Mouse (Mus musculus) lung, postnatal 0 days (tissue): Measurements from ENCODE around the gene Rnf5.

ENCODE experiments used
- CTCF ChIP-seq: IDR thresholded peaks from 2 replicates; pipeline ENCODE4 v1.5.1; 2016; ENCODE audit warnings: antibody characterized with exemption, mild to moderate bottlenecking
- EP300 ChIP-seq: IDR thresholded peaks from 2 replicates; pipeline ENCODE4 v1.6.1; 2016; ENCODE audit warnings: antibody characterized with exemption, mild to moderate bottlenecking, control low read depth

GRCm38 (mm10) chr17:34652546-34652945 is 49.1 kb upstream of the Rnf5 start:
- no peak for TF ChIP-seq CTCF
- TF ChIP-seq EP300, result no peak
